Mouse (Mus musculus): ENCODE data around the gene Cobll1. TPM values are rescaled to one million over a fixed set of nuclear protein-coding genes. Genes with fewer than 3 reads are reported as not detected.

Gene Cobll1
- polyA plus RNA-seq, 1 experiment from 2014 or later: 3.8 TPM

GRCm38 (mm10) chr2:65195233-65196010 lies 43.8 kb downstream of the Cobll1 start:
- no peak overlapping the region for H3K9ac ChIP-seq

GRCm38 (mm10) chr2:65193091-65193795 lies 46.0 kb downstream of the Cobll1 start:
- Histone ChIP-seq H3K9ac (no peak overlapping the region), H3K4me3 (replicated peaks) (no peak overlapping the region), H3K27me3 (no peaks in the 10 kb centered on the region), H3K4me2 (no peak overlapping the region), H3K4me1 (replicated peaks) (peaks cover 9% of the 10 kb centered on the region), H3K9me3 (replicated peaks) (no peaks in the 10 kb centered on the region), H3K27ac (replicated peaks) (no peak overlapping the region), H3K36me3 (replicated peaks) (no peaks in the 10 kb centered on the region)
- 42% methylated on average over 12 of the region's 12 CpGs for WGBS (ENCODE audit: insufficient replicate concordance)
- ATAC-seq (ENCODE audit: insufficient read depth): no peak

More at GRCm38 (mm10) chr2:65195233-65196010, 43.8 kb downstream of the Cobll1 start:
- Histone ChIP-seq H3K27ac (replicated peaks) (no peak overlapping the region), H3K36me3 (replicated peaks) (no peaks in the 10 kb centered on the region), H3K4me1 (replicated peaks) (no peaks in the 10 kb centered on the region), H3K27me3 (no peaks in the 10 kb centered on the region), H3K4me3 (replicated peaks) (no peak overlapping the region), H3K9me3 (replicated peaks) (no peaks in the 10 kb centered on the region), H3K4me2 (no peak overlapping the region)
- ATAC-seq (ENCODE audit: insufficient read depth): no peak
- WGBS (ENCODE audit: insufficient replicate concordance): 71% methylated on average over 9 of the region's 9 CpGs

DNA sequence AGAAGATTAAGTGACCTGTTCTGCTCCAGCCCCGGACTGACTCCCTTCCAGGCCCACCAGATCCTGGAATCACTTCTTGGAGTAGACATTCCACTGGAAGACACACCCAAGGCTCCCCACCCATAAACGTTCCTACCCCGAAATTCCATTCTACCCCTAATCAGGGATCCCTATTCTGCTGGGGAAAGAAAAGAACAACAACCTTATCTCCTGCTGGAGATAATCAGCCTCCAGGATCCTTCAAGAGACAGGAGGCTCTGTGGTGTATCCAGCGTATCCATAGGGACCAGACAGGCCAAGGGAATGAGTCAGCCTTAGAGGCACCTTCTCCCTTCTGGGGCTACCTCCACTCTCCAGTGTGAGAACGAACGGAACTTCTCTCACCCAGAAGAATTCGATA lies 47.8 kb downstream of the Cobll1 start:
- Histone ChIP-seq H3K4me3 (replicated peaks) (no peak overlapping the region), H3K4me2 (no peak overlapping the region), H3K9me3 (replicated peaks) (no peaks in the 10 kb centered on the region), H3K9ac (no peak overlapping the region), H3K27me3 (no peaks in the 10 kb centered on the region), H3K36me3 (replicated peaks) (no peaks in the 10 kb centered on the region), H3K27ac (replicated peaks) (no peak overlapping the region), H3K4me1 (replicated peaks) (peaks cover 14% of the 10 kb centered on the region)
- 54% methylated on average over 7 of the region's 7 CpGs for WGBS (ENCODE audit: insufficient replicate concordance)
- ATAC-seq (ENCODE audit: insufficient read depth): no peak

GRCm38 (mm10) chr2:65189346-65189745 lies 49.9 kb downstream of the Cobll1 start:
- peak overlapping the region; percentile 24; the same call in 1 of the 2 replicates for H3K27ac ChIP-seq (replicated peaks)
- no peak overlapping the region for H3K4me2 ChIP-seq

GRCm38 (mm10) chr2:65188585-65188984 lies 50.6 kb downstream of the Cobll1 start:
- Histone ChIP-seq H3K9ac (no peak overlapping the region), H3K9me3 (replicated peaks) (no peaks in the 10 kb centered on the region), H3K4me1 (replicated peaks) (peaks cover 15% of the 10 kb centered on the region), H3K27ac (replicated peaks) (no peak overlapping the region), H3K36me3 (replicated peaks) (no peaks in the 10 kb centered on the region), H3K4me2 (no peak overlapping the region), H3K4me3 (replicated peaks) (no peak overlapping the region), H3K27me3 (no peaks in the 10 kb centered on the region)
- 16% methylated on average over 6 of the region's 6 CpGs for WGBS (ENCODE audit: insufficient replicate concordance)
- ATAC-seq (ENCODE audit: insufficient read depth): no peak

More at GRCm38 (mm10) chr2:65189346-65189745, 49.9 kb downstream of the Cobll1 start:
- peak; percentile 54 for ATAC-seq (ENCODE audit: insufficient read depth)
- WGBS (ENCODE audit: insufficient replicate concordance): 12% methylated on average over 7 of the region's 7 CpGs
- Histone ChIP-seq H3K36me3 (replicated peaks) (no peaks in the 10 kb centered on the region), H3K4me1 (replicated peaks) (peaks cover 15% of the 10 kb centered on the region), H3K27me3 (no peaks in the 10 kb centered on the region), H3K4me3 (replicated peaks) (no peak overlapping the region), H3K9ac (no peak overlapping the region), H3K9me3 (replicated peaks) (no peaks in the 10 kb centered on the region)

DNA sequence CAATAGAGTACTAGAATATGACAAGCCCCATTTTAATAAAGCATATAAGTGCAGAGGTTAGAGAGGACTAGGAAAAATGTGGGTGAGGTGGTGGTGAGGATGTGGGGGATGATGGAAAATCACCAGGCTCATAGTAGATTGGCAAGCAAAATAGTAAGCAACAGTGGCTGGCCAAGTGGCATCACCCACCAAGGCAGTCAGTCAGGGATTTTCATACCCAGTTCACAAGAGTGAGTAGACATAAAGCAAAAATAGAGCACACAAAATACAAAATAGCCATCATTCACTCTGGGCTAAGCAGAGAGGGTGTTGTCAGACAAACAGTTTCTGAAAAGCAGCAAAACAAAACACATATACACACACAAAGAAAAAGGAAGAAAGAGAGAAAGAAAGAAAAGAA lies 51.6 kb downstream of the Cobll1 start:
- no peaks in the 10 kb centered on the region for H3K27me3 ChIP-seq
- H3K9me3 ChIP-seq (replicated peaks): no peaks in the 10 kb centered on the region
- peaks cover 15% of the 10 kb centered on the region for H3K4me1 ChIP-seq (replicated peaks)
- H3K4me3 ChIP-seq (replicated peaks): no peak overlapping the region
- no peak for ATAC-seq (ENCODE audit: insufficient read depth)
- H3K9ac ChIP-seq: no peak overlapping the region
- no peak overlapping the region for H3K27ac ChIP-seq (replicated peaks)
- H3K36me3 ChIP-seq (replicated peaks): no peaks in the 10 kb centered on the region
- no peak overlapping the region for H3K4me2 ChIP-seq

- Histone ChIP-seq H3K9ac (no peak overlapping the region), H3K4me2 (no peak overlapping the region), H3K27me3 (no peaks in the 10 kb centered on the region), H3K9me3 (replicated peaks) (no peaks in the 10 kb centered on the region), H3K4me3 (replicated peaks) (no peak overlapping the region), H3K27ac (replicated peaks) (no peak overlapping the region), H3K36me3 (replicated peaks) (no peaks in the 10 kb centered on the region), H3K4me1 (replicated peaks) (peaks cover 15% of the 10 kb centered on the region)
- whole genome bisulfite sequencing (ENCODE audit: insufficient replicate concordance): 65% methylated on average over 3 of the region's 3 CpGs
- ATAC-seq (ENCODE audit: insufficient read depth): no peak
Measured at GRCm38 (mm10) chr2:65187164-65187563, 52.0 kb downstream of the Cobll1 start.

DNA sequence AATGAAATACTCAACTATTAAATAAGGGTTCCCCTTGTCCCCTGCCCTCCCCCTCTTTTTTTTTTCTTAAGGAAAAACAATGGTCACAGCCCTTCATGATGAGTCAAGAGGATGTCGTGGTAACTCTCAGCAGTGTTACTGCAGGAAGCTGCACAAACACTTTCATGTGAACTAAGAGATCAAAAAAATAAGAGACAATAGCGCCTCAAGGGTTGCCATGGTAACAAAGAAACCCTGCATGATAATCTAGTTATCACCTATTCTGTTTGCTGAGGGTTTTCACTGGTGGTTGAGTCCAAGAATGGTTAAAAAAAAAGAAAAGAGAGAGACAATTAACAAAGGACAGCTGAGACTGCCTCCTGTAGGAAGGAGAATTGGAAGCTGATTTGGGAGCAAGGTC lies 56.5 kb downstream of the Cobll1 start:
- no peak overlapping the region for H3K4me3 ChIP-seq (replicated peaks)
- no peak overlapping the region for H3K9ac ChIP-seq
- peaks cover 17% of the 10 kb centered on the region for H3K4me1 ChIP-seq (replicated peaks)
- no peaks in the 10 kb centered on the region for H3K9me3 ChIP-seq (replicated peaks)
- H3K27me3 ChIP-seq: no peaks in the 10 kb centered on the region
- no peaks in the 10 kb centered on the region for H3K36me3 ChIP-seq (replicated peaks)
- ATAC-seq (ENCODE audit: insufficient read depth): no peak
- H3K4me2 ChIP-seq: no peak overlapping the region
- no peak overlapping the region for H3K27ac ChIP-seq (replicated peaks)
- WGBS (ENCODE audit: insufficient replicate concordance): 15% methylated on average over 2 of the region's 2 CpGs

- Histone ChIP-seq H3K4me1 (replicated peaks) (peaks cover 15% of the 10 kb centered on the region), H3K4me3 (replicated peaks) (no peak overlapping the region), H3K27ac (replicated peaks) (no peak overlapping the region), H3K9me3 (replicated peaks) (no peaks in the 10 kb centered on the region), H3K4me2 (no peak overlapping the region), H3K36me3 (replicated peaks) (no peaks in the 10 kb centered on the region), H3K27me3 (no peaks in the 10 kb centered on the region), H3K9ac (no peak overlapping the region)
- WGBS (ENCODE audit: insufficient replicate concordance): 60% methylated on average over 8 of the region's 8 CpGs
- ATAC-seq (ENCODE audit: insufficient read depth): no peak
Measured at GRCm38 (mm10) chr2:65181736-65182135, 57.5 kb downstream of the Cobll1 start.

- whole genome bisulfite sequencing (ENCODE audit: insufficient replicate concordance): 20% methylated on average over 9 of the region's 9 CpGs
- no peaks in the 10 kb centered on the region for H3K36me3 ChIP-seq (replicated peaks)
- H3K27ac ChIP-seq (replicated peaks): no peak overlapping the region
- peak overlapping the region; percentile 20; the same call in 1 of the 2 replicates for H3K4me2 ChIP-seq
- ATAC-seq (ENCODE audit: insufficient read depth): no peak
- H3K9ac ChIP-seq: no peak overlapping the region
- H3K9me3 ChIP-seq (replicated peaks): no peaks in the 10 kb centered on the region
- H3K4me3 ChIP-seq (replicated peaks): no peak overlapping the region
- peaks cover 11% of the 10 kb centered on the region for H3K4me1 ChIP-seq (replicated peaks)
- no peaks in the 10 kb centered on the region for H3K27me3 ChIP-seq
Measured at GRCm38 (mm10) chr2:65181066-65181716, 58.0 kb downstream of the Cobll1 start.

DNA sequence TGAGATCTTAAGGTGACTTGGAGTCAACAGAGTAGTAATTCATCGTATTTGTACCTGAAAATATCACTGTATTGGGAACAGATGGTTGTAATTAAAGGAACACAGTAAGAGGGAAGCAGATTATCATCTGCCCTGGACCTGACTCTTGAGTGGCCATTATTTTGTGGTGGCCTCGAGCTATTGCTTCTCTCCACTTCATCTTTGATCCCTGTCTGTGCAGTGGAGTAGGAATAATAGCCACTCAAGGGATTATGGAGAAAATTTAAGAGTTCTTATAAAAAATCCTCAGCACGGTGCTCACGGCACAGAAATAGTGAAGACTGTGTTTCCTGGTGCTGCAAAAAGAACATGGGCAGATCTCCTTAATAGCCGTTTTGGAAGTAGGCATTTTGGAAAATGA lies 63.6 kb downstream of the Cobll1 start:
- Histone ChIP-seq H3K4me1 (replicated peaks) (peaks cover 5% of the 10 kb centered on the region; the same call in 1 of the 2 replicates), H3K9ac (no peak overlapping the region), H3K4me2 (no peak overlapping the region), H3K36me3 (replicated peaks) (no peaks in the 10 kb centered on the region), H3K27ac (replicated peaks) (no peak overlapping the region), H3K27me3 (no peaks in the 10 kb centered on the region), H3K9me3 (replicated peaks) (no peaks in the 10 kb centered on the region), H3K4me3 (replicated peaks) (no peak overlapping the region)
- ATAC-seq (ENCODE audit: insufficient read depth): no peak
- 49% methylated on average over 5 of the region's 5 CpGs for WGBS (ENCODE audit: insufficient replicate concordance)
